Mouse (Mus musculus) liver, embryonic 11.5 days (tissue): ENCODE data around the gene Gnb1l. TPM values are rescaled to one million over a fixed set of nuclear protein-coding genes. Genes with fewer than 3 reads are reported as not detected.

Experiments
- ATAC-seq: fragments of 200-750 bp; cut with Nextera tagmentation; replicated peaks from 2 replicates; pipeline ENCODE4 v1.8.0; 2017; ENCODE audit warnings: moderate number of reproducible peaks, mild to moderate bottlenecking, moderate TSS enrichment, moderate library complexity; ENCODE audit not compliant: low FRiP score
- DNase-seq: peaks from one replicate; pipeline ENCODE4 v3.0.0-alpha.2; 2017; ENCODE audit warnings: low spot score
- H3K27ac ChIP-seq: fragments of 300-500 bp; sonication (generic); 2 replicates; pipeline ENCODE4 v1.5.1; 2014; ENCODE audit warnings: mild to moderate bottlenecking, low read depth, low read length, control low read depth
- H3K27me3 ChIP-seq: fragments of 300-500 bp; sonication (generic); replicated peaks from 2 replicates; pipeline ENCODE4 v1.6.1; 2014; ENCODE audit warnings: low read length, mixed read lengths; ENCODE audit not compliant: control insufficient read depth, insufficient read depth
- H3K36me3 ChIP-seq: fragments of 300-500 bp; sonication (generic); 2 replicates; pipeline ENCODE4 v1.6.1; 2014; ENCODE audit warnings: mild to moderate bottlenecking, low read length, moderate library complexity, mixed read lengths; ENCODE audit not compliant: control insufficient read depth, insufficient read depth
- H3K4me1 ChIP-seq: fragments of 300-500 bp; sonication (generic); replicated peaks from 2 replicates; pipeline ENCODE4 v1.6.1; 2014; ENCODE audit warnings: low read length, mixed read lengths; ENCODE audit not compliant: control insufficient read depth, insufficient read depth
- H3K4me2 ChIP-seq: fragments of 300-500 bp; sonication (generic); 2 replicates; pipeline ENCODE4 v1.6.1; 2014; ENCODE audit warnings: mild to moderate bottlenecking, control low read depth, moderate library complexity
- H3K4me3 ChIP-seq: fragments of 300-500 bp; sonication (generic); 2 replicates; pipeline ENCODE4 v1.5.1; 2014; ENCODE audit warnings: low read depth, low read length, control low read depth
- H3K9ac ChIP-seq: fragments of 300-500 bp; sonication (generic); 2 replicates; pipeline ENCODE4 v1.6.1; 2014; ENCODE audit warnings: low read depth, low read length, control low read depth
- H3K9me3 ChIP-seq: fragments of 300-500 bp; sonication (generic); 2 replicates; pipeline ENCODE4 v1.6.1; 2016; ENCODE audit warnings: low read length, inconsistent platforms, mixed read lengths; ENCODE audit not compliant: control insufficient read depth
- WGBS: fragments of 180-500 bp; shearing (Covaris S2); extraction: QIAGEN DNeasy Blood & Tissue Kit; methylation state at CpG from one replicate; pipeline ENCODE4 v1.1.7; 2014; 5-methylcytosine and 5-hydroxymethylcytosine counted together
- polyA plus RNA-seq: library from polyadenylated mRNA; unstranded; fragments of >200 nt; fragmentation: Nextera tagmentation; extraction: Ambion mirVana; gene quantifications from 2 replicates; pipeline ENCODE4 v1.2.1, GENCODE M21; 2014

The Gnb1l gene
- polyA plus RNA-seq, 1 experiment from 2014 or later, result 18.4 TPM

DNA sequence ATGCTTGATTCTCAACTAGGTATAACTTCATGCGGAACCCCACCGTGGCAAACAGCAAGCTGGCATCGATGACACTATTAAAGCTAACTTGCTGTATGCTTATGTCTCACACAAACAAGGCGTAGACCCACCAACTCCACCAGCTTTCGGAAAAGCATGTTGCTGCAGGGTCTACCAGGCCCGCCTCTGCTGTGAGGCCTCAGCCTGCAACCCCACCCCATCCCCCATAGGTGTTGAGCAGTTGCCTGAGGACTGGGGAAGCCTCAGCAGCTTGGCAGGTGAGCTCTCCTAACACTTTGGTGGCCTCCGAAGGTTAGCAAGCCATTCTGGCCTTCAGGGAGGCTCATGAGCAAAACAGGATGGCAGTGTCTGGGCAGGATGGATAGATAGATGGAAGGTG lies 70.1 kb downstream of the Gnb1l start:
- ATAC-seq, result no peak
- Histone ChIP-seq H3K9me3 (no peaks in the 10 kb centered on the region), H3K9ac (no peak overlapping the region), H3K4me3 (no peak overlapping the region), H3K27me3 (no peaks in the 10 kb centered on the region), H3K36me3 (no peaks in the 10 kb centered on the region), H3K4me2 (no peak overlapping the region), H3K27ac (no peak overlapping the region), H3K4me1 (no peaks in the 10 kb centered on the region)
- DNase-seq, result no peak
- WGBS, result 74% methylated on average over 7 of the region's 7 CpGs

DNA sequence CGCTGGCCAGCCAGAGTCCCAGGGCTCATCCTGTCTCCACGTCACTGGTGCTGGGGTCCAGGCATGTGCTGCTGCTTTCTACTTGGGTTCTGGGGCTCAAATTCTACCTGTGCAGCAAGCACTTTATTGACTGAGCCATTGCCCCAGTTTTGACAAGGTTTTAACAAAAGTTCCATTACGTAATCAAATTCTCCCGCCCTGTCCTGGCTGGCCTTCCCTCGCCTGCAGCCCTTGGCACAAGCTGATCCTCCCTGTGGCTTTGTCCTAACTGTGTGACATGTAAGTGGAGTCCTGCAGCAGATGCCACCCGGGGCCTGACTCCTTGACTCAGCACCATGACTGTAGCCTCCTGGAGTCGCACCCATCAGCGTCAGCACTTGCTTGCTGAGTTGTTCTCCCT lies 75.7 kb downstream of the Gnb1l start:
- no peak overlapping the region for H3K4me3 ChIP-seq
- H3K9me3 ChIP-seq, result no peaks in the 10 kb centered on the region
- H3K4me1 ChIP-seq, result no peaks in the 10 kb centered on the region
- no peaks in the 10 kb centered on the region for H3K36me3 ChIP-seq
- DNase-seq (no peak), ATAC-seq (no peak)
- H3K9ac ChIP-seq, result no peak overlapping the region
- H3K27ac ChIP-seq, result no peak overlapping the region
- H3K4me2 ChIP-seq, result no peak overlapping the region
- H3K27me3 ChIP-seq, result peaks cover 18% of the 10 kb centered on the region
- 63% methylated on average over 8 of the region's 8 CpGs for WGBS

DNA sequence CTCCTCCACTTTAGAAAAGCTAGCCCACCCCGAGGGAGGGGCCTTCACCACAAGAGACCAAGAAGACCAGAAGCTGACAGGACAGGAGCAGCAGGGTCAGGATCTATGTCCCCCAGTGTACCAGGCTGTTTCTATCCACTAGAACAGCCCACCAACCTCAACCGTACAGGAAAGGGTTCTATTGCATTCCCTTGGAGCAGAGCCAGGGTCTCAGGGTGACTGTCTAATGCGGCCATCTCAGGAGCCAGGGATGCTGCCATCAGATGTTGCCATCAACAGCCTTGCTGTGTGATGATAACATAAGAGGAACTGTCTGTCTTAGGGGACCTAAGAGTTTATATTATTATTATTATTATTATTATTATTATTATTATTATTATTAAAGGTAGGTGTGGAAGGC lies 78.6 kb downstream of the Gnb1l start:
- Histone ChIP-seq H3K4me2 (no peak overlapping the region), H3K4me1 (no peaks in the 10 kb centered on the region; the same call in none of the 2 replicates), H3K36me3 (no peaks in the 10 kb centered on the region), H3K4me3 (no peak overlapping the region), H3K27ac (no peak overlapping the region), H3K9ac (no peak overlapping the region), H3K9me3 (no peaks in the 10 kb centered on the region), H3K27me3 (peaks cover 46% of the 10 kb centered on the region)
- WGBS, result 44% methylated on average over 3 of the region's 3 CpGs
- DNase-seq (no peak), ATAC-seq (no peak)

DNA sequence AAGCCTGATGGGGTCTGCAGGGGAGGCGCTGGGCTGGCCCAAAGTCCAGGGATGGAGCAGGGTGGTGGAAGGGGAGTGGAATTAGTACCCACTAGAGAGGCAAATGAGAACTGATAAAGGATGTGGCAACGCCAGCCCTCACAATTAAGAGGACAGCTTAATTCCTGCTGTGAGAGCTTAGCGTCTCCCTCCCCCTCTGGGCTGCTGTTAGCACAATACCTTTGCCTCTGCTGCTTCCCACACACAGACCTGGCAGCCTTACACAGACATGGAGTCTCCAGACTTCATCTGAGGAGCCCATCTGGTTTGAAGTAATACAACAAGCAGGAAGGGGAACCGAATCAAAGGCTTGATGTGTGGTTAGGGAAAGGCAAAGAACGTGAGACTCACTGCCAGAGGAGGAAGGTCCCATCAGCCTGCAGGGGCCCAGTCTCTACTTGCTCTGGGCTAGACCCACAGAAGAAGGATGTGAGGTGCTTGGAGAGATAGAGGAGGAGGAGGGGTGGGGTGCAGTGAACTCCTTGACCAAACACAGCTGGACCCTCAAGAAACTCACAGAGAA lies 79.2 kb downstream of the Gnb1l start:
- no peaks in the 10 kb centered on the region for H3K9me3 ChIP-seq
- H3K36me3 ChIP-seq, result no peaks in the 10 kb centered on the region
- peaks cover 2% of the 10 kb centered on the region for H3K4me1 ChIP-seq
- no peak overlapping the region for H3K4me3 ChIP-seq
- no peak overlapping the region for H3K9ac ChIP-seq
- H3K4me2 ChIP-seq, result no peak overlapping the region
- peaks cover 52% of the 10 kb centered on the region for H3K27me3 ChIP-seq
- H3K27ac ChIP-seq, result no peak overlapping the region
- WGBS, result 17% methylated on average over 5 of the region's 5 CpGs
- DNase-seq (no peak), ATAC-seq (no peak)

DNA sequence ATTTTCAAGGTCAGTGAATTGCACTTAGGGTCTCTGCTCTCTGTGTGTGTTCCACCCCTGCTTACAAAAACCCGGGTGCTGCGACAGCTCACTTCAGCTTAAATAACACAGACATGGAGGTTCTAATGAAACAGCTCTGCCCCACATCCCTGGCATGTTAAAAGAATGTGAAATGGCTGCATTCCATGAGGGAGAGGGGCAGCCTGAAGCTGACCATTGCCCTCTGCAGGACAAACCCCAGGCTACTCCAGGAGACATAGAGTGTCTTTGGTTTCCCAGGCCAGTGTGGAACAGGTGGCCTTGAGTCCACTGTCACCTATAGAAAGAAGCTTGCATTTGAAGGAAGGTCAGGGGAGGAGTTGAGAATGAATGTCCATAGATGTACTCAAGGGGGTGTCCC lies 81.9 kb downstream of the Gnb1l start:
- 25% methylated on average over 2 of the region's 2 CpGs for WGBS

DNA sequence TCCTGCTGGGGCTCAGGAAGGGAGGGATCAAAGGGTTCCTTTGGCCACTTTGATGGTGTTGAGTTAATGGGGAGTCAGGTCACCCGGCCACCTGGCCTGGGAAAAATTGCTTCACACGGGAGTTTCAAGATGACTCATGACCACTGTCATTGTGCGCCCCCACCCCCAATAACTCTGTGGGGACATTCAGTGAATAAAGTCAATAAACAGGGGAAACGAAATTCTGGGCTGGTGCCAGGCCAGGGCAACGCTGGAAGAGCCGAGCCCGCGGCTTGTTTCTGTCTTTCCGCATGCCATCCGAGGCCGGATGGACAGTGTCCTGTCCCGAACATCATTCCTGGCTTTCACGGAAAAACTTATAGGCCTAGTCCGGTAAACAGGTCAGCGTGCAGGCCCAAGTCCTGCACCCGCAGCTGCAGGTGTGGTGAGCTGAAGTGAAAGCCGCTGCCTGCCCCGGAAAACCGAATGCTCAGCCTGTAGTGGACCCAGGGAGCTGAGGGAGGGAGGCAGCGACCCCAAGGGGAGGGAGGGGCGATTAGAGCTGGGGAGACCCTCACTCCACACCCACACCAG lies 82.6 kb downstream of the Gnb1l start:
- Histone ChIP-seq H3K4me1 (peaks cover 4% of the 10 kb centered on the region), H3K4me2 (peak overlapping the region; percentile 59), H3K4me3 (peak overlapping the region; percentile 41), H3K36me3 (no peaks in the 10 kb centered on the region), H3K27ac (no peak overlapping the region), H3K27me3 (peaks cover 82% of the 10 kb centered on the region), H3K9me3 (no peaks in the 10 kb centered on the region), H3K9ac (no peak overlapping the region)
- ATAC-seq (no peak), DNase-seq (peak; percentile 48)
- 8% methylated on average over 21 of the region's 21 CpGs for WGBS

More for the DNA sequence above, 81.9 kb downstream of the Gnb1l start:
- Histone ChIP-seq H3K4me1 (peaks cover 4% of the 10 kb centered on the region), H3K4me3 (no peak overlapping the region), H3K36me3 (no peaks in the 10 kb centered on the region), H3K9ac (no peak overlapping the region), H3K27me3 (peaks cover 74% of the 10 kb centered on the region), H3K9me3 (no peaks in the 10 kb centered on the region), H3K27ac (no peak overlapping the region), H3K4me2 (no peak overlapping the region)
- ATAC-seq (no peak), DNase-seq (no peak)

DNA sequence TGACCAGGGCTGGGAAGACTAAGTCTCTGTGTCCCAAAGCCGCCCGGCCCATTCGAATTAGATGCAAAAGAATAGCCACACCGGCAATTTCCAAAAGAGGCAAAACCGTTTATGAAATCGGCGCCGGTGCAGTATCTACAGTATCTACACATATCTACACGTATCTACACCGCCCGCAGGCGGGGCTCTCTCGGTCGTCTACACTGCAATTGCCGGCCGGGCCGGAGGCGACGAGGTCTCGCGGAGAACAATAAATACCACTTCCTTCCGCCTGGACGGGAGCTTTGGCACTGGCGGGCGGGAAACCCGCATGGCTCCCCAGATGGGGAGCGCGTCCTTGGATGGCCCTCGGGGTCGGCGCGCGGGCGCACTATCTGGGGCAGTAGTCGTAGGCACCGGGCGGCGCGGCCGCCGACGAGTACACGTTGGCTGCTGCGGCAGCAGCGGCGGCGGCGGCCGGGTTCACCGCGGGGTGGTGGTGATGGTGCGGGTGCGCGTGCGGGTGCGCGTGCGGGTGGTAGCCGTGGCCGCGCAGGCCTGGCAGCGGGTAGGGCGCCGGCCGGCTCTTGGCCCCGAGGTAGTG lies 83.2 kb downstream of the Gnb1l start:
- H3K4me1 ChIP-seq, result peaks cover 8% of the 10 kb centered on the region
- no peak overlapping the region for H3K27ac ChIP-seq
- H3K4me3 ChIP-seq, result peak overlapping the region; percentile 41
- H3K9me3 ChIP-seq, result no peaks in the 10 kb centered on the region
- WGBS, result under 1% methylated on average over 60 of the region's 66 CpGs
- DNase-seq (no peak), ATAC-seq (no peak)
- H3K4me2 ChIP-seq, result peak overlapping the region; percentile 59
- H3K36me3 ChIP-seq, result no peaks in the 10 kb centered on the region
- H3K9ac ChIP-seq, result 0 out of 2 replicates have a peak overlapping the region, but pooled peaks have one; percentile 5
- H3K27me3 ChIP-seq, result peaks cover 87% of the 10 kb centered on the region

DNA sequence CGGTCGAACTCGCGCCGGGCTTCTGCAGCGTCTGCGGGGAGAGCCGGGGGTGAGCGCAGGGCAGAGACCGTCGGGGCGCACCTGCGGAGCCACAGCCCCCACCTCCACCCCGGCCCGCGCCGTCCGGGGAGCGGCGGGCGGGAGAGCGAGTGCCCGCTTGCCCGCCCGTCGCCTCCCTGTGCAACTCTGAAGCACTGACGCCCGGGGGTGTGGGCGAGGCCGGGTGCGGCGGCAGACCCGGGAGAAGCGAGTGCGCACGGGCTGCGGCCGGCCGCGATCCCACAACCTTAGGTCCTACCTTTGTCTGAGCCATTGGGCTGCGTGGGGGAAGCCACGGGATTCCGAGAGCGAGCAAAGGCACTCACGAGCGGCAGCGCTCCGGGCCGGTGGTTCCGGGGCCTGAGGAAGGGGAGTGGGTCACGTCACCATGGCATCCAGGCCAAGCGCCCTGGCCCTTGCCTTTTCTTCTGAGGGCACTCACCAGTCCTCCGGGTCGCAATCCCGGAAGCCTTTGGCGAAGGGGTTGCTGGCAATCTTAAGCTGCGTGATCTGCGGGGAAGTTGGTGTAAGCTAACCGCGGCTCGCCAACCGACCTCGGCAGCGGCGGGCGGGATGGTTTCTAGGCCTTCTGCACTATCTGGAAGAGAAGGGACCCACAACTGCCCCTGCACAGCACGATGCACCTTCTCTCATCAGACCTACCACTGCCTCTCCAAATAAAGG lies 84.1 kb downstream of the Gnb1l start:
- peak overlapping the region; percentile 59 for H3K4me2 ChIP-seq
- H3K27me3 ChIP-seq, result peaks cover 95% of the 10 kb centered on the region
- peaks cover 9% of the 10 kb centered on the region for H3K4me1 ChIP-seq
- WGBS, result 3% methylated on average over 47 of the region's 67 CpGs
- H3K27ac ChIP-seq, result no peak overlapping the region
- ATAC-seq (no peak), DNase-seq (no peak)
- H3K9me3 ChIP-seq, result no peaks in the 10 kb centered on the region
- H3K4me3 ChIP-seq, result peak overlapping the region; percentile 41
- H3K9ac ChIP-seq, result no peak overlapping the region
- H3K36me3 ChIP-seq, result no peaks in the 10 kb centered on the region
